Mouse (Mus musculus): Measurements from ENCODE around the gene Gpc5. TPM values are rescaled to one million over a fixed set of nuclear protein-coding genes. Genes with fewer than 3 reads are reported as not detected.
A peak's percentile ranks its signal among the peaks of the same experiment; 100 is the strongest.

Gene Gpc5
- polyA plus RNA-seq, 1 experiment from 2014 or later, result 0.29 TPM

- no peaks in the 10 kb centered on the region for H3K27me3 ChIP-seq (ENCODE audit: insufficient read depth, low read length)
- H3K4me2 ChIP-seq, result no peak overlapping the region
- no peak overlapping the region for H3K4me3 ChIP-seq (ENCODE audit: low read depth, low read length)
- no peaks in the 10 kb centered on the region for H3K9me3 ChIP-seq (ENCODE audit: low read depth, low read length)
- DNase-seq (no peak), ATAC-seq (ENCODE audit: insufficient read depth) (peak; percentile 69)
- no peaks in the 10 kb centered on the region for H3K36me3 ChIP-seq (ENCODE audit: insufficient read depth)
- 41% methylated on average over 2 of the region's 2 CpGs for WGBS
- H3K27ac ChIP-seq (ENCODE audit: low read depth), result no peak overlapping the region
- TF ChIP-seq CTCF (IDR thresholded peaks at IDR 0.05; ENCODE audit: low read depth), result no peak
- H3K9ac ChIP-seq, result no peak overlapping the region
- H3K4me1 ChIP-seq (ENCODE audit: insufficient read depth), result no peaks in the 10 kb centered on the region
Observed at GRCm38 (mm10) chr14:115581256-115581633, 489.2 kb downstream of the Gpc5 start.

DNA sequence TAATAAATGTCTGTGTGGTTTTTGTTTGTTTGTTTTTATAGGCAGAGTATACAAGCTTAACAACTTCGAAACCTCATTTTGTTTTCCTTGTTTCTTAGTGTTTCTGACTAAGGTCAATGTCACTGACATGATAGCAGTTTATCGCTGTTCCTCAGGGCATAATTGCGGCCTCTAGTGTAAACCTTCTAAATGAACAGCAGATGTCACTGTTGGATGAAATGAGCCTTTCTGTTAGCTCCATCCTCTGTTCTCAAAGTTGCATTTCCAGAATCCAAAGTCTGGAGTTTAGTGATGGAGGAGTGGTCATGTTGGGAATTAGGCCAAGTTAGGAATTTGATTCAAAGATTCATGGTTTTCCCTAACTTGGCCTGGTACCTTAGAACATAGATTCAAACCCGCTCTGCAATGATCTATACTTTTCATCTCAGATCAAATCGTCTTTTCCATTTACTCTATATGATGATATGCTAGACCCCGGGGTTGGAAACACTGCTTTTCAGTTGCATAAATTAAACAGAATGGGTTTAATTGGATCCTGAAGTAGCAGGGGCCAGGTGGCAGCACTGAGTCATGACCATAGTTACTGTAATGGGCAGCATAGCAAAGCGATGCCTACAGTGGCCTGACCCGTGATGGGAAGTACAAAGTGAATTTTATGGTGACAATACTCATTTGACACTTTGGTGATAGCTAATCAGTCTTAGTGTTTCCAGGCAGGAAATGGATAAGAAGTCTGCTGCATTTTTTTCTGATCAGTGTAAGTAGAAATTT is 508.4 kb downstream of the Gpc5 start:
- peak; percentile 78 for DNase-seq
- no peak overlapping the region for H3K4me2 ChIP-seq
- H3K36me3 ChIP-seq (ENCODE audit: insufficient read depth), result no peaks in the 10 kb centered on the region
- no peaks in the 10 kb centered on the region for H3K27me3 ChIP-seq (ENCODE audit: insufficient read depth, low read length)
- no peaks in the 10 kb centered on the region for H3K4me1 ChIP-seq (ENCODE audit: insufficient read depth)
- no peak overlapping the region for H3K27ac ChIP-seq (ENCODE audit: low read depth)
- TF ChIP-seq CTCF (IDR thresholded peaks at IDR 0.05; ENCODE audit: low read depth), result peak; percentile 70
- no peak overlapping the region for H3K9ac ChIP-seq
- no peaks in the 10 kb centered on the region for H3K9me3 ChIP-seq (ENCODE audit: low read depth, low read length)
- ATAC-seq (ENCODE audit: insufficient read depth), result peak; percentile 87
- WGBS, result 59% methylated on average over 8 of the region's 8 CpGs
- no peak overlapping the region for H3K4me3 ChIP-seq (ENCODE audit: low read depth, low read length)

DNA sequence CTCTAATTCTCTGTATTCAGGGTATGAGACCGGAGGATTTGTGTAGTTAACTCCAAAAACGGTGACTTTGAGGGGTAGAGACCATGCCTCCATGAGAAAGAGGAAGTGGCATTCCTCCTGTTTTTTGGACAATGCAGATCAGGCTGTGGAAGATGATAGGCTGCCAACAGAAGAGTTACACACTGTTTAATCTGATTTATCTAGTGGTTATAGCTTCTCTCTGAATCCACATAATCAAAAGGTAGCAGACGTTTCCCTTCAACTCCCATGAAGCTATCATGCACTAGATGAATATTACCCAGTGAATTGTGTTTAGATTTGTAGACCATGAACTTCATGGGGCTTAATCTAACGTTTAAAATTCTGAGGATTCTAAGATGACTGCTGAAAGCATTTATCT is 522.1 kb downstream of the Gpc5 start:
- ATAC-seq (ENCODE audit: insufficient read depth) (no peak), DNase-seq (no peak)
- Histone ChIP-seq H3K4me2 (no peak overlapping the region), H3K4me1 (ENCODE audit: insufficient read depth) (no peaks in the 10 kb centered on the region), H3K36me3 (ENCODE audit: insufficient read depth) (no peaks in the 10 kb centered on the region), H3K9ac (no peak overlapping the region), H3K27ac (ENCODE audit: low read depth) (no peak overlapping the region), H3K27me3 (ENCODE audit: insufficient read depth, low read length) (no peaks in the 10 kb centered on the region), H3K4me3 (ENCODE audit: low read depth, low read length) (no peak overlapping the region), H3K9me3 (ENCODE audit: low read depth, low read length) (no peaks in the 10 kb centered on the region)
- WGBS, result 61% methylated on average over 4 of the region's 4 CpGs
- TF ChIP-seq CTCF (IDR thresholded peaks at IDR 0.05; ENCODE audit: low read depth), result no peak

GRCm38 (mm10) chr14:115616305-115616704 is 524.3 kb downstream of the Gpc5 start:
- no peak overlapping the region for H3K4me3 ChIP-seq (ENCODE audit: low read depth, low read length)
- no peak for TF ChIP-seq CTCF (IDR thresholded peaks at IDR 0.05; ENCODE audit: low read depth)
- H3K27me3 ChIP-seq (ENCODE audit: insufficient read depth, low read length), result no peaks in the 10 kb centered on the region
- 40% methylated on average over 2 of the region's 2 CpGs for WGBS
- H3K9me3 ChIP-seq (ENCODE audit: low read depth, low read length), result no peaks in the 10 kb centered on the region
- H3K4me2 ChIP-seq, result no peak overlapping the region
- ATAC-seq (ENCODE audit: insufficient read depth) (no peak), DNase-seq (no peak)
- H3K9ac ChIP-seq, result no peak overlapping the region
- no peaks in the 10 kb centered on the region for H3K4me1 ChIP-seq (ENCODE audit: insufficient read depth)
- H3K27ac ChIP-seq (ENCODE audit: low read depth), result no peak overlapping the region
- H3K36me3 ChIP-seq (ENCODE audit: insufficient read depth), result no peaks in the 10 kb centered on the region

GRCm38 (mm10) chr14:115616846-115617245 is 524.8 kb downstream of the Gpc5 start:
- no peak for DNase-seq
- H3K4me2 ChIP-seq, result no peak overlapping the region
- H3K27me3 ChIP-seq (ENCODE audit: insufficient read depth, low read length), result no peaks in the 10 kb centered on the region
- H3K27ac ChIP-seq (ENCODE audit: low read depth), result no peak overlapping the region
- H3K4me3 ChIP-seq (ENCODE audit: low read depth, low read length), result no peak overlapping the region
- no peak for TF ChIP-seq CTCF (IDR thresholded peaks at IDR 0.05; ENCODE audit: low read depth)
- H3K36me3 ChIP-seq (ENCODE audit: insufficient read depth), result no peaks in the 10 kb centered on the region
- ATAC-seq (ENCODE audit: insufficient read depth), result no peak
- H3K9me3 ChIP-seq (ENCODE audit: low read depth, low read length), result no peaks in the 10 kb centered on the region
- no peaks in the 10 kb centered on the region for H3K4me1 ChIP-seq (ENCODE audit: insufficient read depth)
- WGBS, result 49% methylated on average over 7 of the region's 7 CpGs
- H3K9ac ChIP-seq, result no peak overlapping the region

GRCm38 (mm10) chr14:115620473-115620872 is 528.5 kb downstream of the Gpc5 start:
- Histone ChIP-seq H3K9me3 (ENCODE audit: low read depth, low read length) (no peaks in the 10 kb centered on the region), H3K27me3 (ENCODE audit: insufficient read depth, low read length) (no peaks in the 10 kb centered on the region), H3K4me1 (ENCODE audit: insufficient read depth) (no peaks in the 10 kb centered on the region), H3K27ac (ENCODE audit: low read depth) (no peak overlapping the region), H3K9ac (no peak overlapping the region), H3K4me3 (ENCODE audit: low read depth, low read length) (no peak overlapping the region), H3K36me3 (ENCODE audit: insufficient read depth) (no peaks in the 10 kb centered on the region), H3K4me2 (no peak overlapping the region)
- TF ChIP-seq CTCF (IDR thresholded peaks at IDR 0.05; ENCODE audit: low read depth), result no peak
- DNase-seq (no peak), ATAC-seq (ENCODE audit: insufficient read depth) (no peak)

GRCm38 (mm10) chr14:115631160-115631898 is 539.3 kb downstream of the Gpc5 start:
- Histone ChIP-seq H3K36me3 (ENCODE audit: insufficient read depth) (no peaks in the 10 kb centered on the region), H3K27ac (ENCODE audit: low read depth) (no peak overlapping the region), H3K27me3 (ENCODE audit: insufficient read depth, low read length) (no peaks in the 10 kb centered on the region), H3K9ac (no peak overlapping the region), H3K4me1 (ENCODE audit: insufficient read depth) (no peaks in the 10 kb centered on the region), H3K4me3 (ENCODE audit: low read depth, low read length) (no peak overlapping the region), H3K4me2 (no peak overlapping the region), H3K9me3 (ENCODE audit: low read depth, low read length) (no peaks in the 10 kb centered on the region)
- 82% methylated on average over 7 of the region's 7 CpGs for WGBS
- DNase-seq (no peak), ATAC-seq (ENCODE audit: insufficient read depth) (no peak)
- TF ChIP-seq CTCF (IDR thresholded peaks at IDR 0.05; ENCODE audit: low read depth), result no peak

Measured in lung, embryonic 14.5 days (tissue).